Mouse (Mus musculus) monocyte, adult 2 months (primary cell): ENCODE results near the gene Amdhd2.
A peak's percentile ranks its signal among the peaks of the same experiment; 100 is the strongest.

Source experiments
- DNase-seq, 2 experiments: peaks; one replicate each; pipeline ENCODE4 v3.0.0; 2022; ENCODE audit warnings: low spot score in 2 of 2, low read depth in 1 of 2

Gene Amdhd2

DNA sequence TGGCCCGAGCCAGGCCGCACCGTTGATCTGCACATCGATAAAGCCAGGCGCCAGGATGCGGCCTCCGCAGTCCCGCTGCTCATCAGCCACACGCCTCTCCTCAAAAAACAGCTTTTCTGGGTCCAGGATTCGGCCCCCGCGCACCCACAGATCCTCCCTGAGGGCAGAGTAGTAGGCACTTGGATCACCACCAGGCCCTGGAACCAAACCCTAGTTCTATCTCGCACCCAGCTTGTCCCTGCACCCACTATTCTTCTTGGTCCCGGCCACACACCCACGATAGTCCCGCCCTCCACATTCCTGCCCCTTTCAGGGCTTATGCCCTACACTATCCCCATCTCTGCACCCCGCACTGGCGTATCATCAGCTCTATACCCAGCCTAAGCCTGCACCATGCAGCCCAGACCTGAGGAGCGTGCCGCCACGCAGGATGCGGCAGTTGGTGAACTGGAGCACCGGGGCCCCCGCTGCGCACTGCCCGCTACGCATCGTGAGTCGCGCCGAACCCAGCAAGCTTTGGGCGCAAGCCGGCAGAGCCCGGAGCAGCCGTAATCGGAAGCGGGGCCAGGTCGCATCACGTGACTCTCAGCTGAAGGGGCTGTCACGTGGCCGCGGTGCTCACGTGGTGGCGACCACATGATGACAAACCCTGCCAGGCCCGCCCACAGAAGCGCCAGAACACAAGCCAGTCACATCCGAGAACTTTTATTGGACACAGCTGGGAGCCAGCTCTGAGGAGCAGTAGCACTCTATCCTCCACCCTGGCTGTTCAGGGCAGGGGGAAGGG is at the start of gene Amdhd2:
Gene Amdhd2, minus strand, starts transcription at position 591 of the 787 bp plus-strand sequence.
- peak; percentile 92 to 93 for DNase-seq

DNA sequence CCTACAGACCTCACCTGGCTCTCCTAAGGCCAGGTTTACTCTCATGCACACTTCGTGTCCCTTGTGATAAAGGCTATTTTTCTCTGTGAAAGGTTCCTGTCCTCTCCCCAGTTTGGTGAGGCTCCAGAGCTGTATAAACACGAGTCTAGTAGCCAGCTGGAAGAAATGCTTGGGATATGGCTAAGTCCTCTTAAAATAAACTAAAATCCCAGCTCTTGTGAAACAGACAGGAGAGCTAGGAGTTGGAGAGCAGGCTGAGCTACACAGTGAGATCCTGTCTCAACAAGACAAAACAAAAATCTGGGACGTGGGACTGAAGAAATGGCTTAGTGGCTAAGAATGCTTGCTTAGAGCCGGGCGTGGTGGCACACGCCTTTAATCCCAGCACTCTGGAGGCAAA is 49.6 kb upstream of the Amdhd2 start:
- no peak for DNase-seq

DNA sequence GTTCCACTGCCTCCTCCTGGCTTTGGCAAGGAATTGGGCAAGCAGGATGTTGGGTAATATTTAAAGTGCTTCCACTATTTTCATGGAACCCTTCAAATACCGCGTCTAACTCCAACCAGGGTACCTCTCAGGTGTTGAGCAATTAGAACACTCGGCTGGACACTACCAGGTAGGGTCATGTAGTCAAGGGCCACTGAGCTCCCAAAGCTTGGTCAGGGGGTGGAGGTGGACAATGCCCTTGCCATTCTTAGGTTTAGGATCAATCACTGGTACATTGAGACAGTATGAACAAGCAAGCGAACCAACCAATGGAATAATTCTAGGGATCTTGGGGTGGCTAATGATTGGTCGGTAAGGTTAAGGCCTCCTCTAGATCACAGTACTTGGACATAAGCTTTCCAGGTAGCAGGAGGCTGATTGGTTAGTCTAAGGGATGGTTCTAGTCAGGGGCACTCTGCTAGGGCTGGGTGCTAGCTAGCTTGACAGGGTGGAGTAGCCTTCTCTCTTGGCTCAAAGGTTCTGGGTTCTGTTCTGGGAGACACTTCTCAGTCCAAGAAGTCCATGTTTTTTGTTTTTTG is 49.0 kb upstream of the Amdhd2 start:
- no peak for DNase-seq

DNA sequence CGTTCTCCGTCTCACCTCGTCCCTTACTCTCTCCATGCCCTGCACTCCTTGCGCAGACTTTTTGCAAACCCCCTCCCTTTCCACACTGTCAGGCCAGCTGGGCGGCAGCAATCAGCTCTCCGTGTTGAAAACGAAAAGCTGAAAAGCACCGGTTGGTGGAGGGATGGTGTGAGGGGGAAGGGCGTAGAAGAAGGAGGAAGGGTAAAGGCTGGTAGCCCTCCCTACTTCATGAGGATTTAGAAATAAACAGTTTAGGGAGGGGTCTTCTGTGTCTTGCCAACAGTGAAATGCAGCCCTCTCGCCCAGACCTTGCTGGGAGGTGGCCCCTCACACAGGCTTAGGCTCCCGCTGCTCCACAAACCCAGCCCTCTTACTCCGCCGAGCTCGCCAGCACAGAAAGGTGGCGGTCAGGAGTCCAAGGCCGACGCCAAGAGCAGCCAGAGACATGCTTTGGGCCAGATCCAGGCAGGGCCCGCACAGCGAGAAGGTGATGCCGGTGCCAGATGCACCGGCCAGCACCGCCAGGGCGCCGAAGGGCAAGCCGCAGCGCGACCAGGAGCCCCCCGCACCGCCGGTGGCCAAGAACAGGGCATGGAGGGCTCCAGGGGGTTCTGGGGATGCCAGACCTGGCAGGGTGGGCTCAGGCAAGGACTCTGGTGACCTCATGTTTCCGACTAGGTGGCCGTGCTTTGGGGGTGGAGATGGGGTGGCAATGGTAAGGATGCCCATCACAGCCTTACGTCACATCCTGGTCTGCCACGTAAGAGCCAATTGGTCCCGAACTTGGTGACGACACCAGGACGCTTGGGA is 48.3 kb upstream of the Amdhd2 start:
- no peak for DNase-seq

DNA sequence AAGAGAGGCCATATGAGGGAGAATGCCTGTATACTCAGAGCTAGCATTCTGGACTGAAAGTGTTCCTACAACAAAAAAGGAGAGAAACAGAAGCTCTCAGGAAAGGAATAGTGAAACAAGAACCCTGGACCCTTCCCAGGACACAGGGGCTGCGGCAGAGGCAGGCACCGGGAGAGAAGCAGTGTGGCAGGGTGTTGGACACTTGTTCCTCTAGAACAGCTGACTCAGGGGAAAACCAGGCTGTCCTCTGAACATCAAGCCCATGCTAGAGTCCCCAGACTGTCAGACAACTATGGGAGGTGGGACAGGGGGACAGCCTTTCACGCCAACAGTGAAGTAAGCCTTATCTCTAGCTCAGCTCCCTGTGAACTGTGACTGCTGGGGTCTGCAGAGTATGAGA is 47.0 kb upstream of the Amdhd2 start:
- no peak for DNase-seq

DNA sequence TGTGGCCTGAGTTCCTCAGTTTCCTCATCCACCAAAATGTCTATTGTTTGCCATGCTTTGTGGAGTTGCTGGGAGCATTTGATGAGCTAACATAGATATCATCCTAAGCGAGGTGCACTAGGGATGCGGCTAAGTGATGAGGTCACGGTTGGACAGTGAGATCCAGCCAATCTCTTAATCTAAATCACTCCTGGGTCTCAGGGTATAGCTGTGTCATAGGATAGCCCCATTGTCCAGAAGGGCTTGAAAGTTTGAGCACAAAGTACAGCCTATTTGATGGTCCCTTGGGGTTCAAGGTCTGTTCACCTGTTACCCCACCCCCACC is 46.3 kb upstream of the Amdhd2 start:
- no peak for DNase-seq

DNA sequence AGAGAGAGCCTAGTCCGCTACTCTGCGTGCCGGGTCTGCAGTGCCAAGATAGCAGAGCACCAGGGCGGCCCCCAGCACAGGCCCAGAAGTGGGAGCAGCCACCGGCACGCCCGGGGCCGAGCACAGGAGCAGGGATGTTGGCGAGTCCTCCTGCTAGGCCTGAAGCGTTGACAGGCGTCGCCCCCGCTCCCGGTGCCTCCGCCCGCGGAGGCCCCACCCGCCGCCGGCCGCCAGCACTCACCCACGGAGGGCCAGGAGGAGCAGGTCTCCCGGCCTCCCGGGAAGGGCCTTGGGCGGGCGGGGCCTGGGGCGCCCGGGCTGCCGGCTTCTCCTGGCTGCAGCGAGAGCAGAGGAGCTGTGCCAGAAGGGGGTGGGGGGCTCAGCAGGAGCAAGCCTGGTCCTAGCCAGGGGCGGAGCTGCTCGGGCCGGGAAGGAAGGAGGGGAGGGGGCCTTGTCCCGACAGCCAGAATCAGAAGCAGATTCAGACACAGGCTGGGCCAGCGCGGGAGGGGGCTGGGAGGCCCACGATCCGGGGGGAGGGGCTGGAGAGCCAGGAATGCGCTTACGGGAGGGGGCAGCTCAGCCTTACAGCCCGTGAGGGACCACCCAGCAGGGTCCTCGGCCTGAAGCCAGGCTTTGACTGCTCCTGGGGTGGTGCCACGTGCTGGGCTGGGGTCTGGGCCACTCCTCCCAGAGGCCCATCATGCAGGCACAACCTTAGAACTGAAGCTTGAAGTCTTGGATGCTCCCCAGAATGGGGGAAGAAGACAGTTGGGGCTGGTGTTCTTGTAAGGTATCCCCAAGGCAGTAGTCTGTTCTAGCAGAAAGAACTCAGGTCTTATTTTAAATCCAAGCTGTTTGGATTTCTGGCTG is 45.7 kb upstream of the Amdhd2 start, which contains the start of gene Ntn3:
Gene Ntn3, minus strand, starts transcription at position 489 of the 873 bp plus-strand sequence.
- DNase-seq, result no peak

DNA sequence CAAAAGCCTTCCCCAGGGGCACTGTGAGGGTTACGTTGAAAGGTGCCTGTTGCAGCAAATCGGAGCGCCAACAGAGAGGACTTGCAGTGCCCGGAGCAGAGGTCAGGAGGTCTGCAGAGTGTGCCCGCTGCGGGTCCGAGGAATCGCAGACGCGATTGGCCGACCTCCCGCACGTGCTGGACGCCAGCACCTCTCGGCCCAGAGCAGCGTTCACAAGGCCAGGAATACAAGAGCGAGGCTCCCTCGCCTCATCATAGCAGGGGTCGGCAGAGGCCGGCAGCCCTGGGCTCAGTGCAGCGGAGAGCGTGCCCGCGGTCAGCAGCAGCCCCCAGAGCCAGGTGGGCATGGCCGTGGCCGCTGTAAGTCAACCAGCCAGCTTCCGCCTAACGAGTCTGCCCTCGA is 45.1 kb upstream of the Amdhd2 start:
- no peak for DNase-seq

DNA sequence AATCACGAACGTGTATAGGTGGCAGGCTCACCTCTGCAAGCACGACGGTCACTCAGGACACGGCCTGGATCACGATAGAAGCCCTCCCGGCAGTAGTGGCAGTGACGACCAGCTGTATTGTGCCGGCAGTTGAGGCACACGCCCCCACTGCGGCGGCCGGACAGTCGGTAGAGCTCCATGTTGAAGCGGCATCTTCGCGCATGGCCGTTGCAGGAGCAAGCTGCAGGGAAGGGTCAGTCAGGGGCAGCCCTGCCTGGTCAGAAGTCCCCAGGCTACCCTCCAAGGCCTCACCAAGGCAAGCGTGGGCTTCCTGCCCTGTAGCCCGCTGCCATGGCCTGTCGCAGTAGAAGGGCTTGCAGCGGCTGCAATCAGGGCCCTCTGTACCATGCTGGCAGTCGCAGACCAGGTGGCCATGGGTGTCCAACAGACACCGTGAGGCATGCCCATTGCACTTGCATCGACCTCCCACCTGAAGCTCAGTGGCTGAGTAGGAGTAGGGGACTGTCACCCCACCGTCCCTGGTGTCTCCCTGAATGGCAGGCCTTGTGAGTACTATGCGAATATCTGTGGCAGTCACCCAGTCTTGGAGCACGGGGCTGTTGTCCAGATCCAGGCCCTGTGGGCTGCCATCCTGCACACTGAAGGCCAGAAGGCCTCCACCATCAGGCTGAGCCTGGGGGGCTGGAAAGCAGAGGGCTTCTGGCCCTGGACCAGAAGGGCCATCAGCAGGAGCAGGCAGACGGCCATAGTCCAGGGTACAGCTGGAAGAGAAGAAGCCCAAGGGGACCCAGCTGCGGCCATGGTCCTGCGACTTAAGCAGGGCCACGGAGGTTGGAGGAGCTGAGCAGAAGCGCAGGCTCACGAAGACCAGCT is 44.4 kb upstream of the Amdhd2 start:
- DNase-seq, result no peak

DNA sequence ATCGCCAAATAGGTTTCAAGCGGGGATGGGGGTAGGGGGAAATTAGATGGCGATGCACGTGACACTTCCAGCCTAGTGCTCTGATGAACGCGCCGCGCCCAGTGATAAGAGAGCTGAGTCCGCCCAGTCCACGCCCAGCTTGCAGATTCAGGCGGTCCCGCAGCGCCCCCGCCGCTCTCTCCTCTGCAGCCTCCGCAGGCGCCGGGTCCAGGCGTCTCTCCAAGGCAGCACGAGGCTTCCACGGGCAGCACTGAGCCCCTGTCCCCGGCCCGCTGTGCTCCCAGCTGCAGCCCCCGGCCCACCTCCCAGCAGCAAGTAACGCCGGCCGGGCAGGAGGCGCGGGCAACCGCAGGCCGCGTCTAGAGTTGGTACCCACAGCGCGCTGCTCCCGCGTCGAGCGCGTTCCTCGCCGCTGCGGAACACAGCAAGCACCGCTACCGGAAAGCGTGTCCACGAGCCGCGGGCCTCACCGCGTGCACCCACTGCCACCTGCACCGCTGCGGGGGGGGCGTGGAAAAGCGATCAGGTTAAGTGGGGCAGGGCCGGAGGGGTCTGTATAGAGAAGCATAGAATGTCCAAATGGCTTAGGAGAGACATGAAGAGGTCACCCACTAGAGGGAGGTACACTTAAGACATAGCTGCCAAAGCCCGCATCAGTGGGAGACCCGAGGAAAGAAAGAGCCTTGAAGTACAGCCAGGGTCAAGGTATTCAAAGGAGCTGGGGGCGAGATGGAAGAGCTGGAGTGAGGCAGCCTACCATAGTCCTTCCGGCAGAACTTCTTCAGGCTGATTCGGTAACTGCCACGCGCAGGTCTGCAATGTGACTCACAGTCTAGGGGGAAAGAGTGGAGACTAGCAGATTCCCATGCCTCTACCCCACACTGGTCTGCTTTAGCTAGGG is 43.1 kb upstream of the Amdhd2 start:
- DNase-seq, result no peak

DNA sequence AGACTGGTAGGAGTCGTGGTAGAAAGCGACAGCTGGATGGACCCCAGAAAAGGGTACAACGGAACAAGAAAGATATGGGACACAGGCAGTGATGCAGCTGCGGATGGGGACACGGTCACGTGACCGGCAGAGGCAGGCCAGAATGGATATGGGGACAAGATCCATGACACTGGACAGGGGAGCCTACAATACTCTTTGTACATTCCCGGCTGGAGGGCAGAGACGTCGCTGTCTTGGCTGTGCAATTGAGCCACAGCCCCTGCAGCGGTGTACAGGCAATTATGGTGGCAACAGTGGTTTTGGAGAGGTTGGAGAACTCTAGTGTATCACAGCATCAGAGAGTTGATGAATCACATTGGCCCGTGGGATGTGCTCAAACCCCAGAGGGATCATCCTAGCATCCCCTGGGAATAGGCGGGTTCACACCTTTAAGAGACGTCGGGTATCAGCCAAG is 42.4 kb upstream of the Amdhd2 start:
- no peak for DNase-seq

DNA sequence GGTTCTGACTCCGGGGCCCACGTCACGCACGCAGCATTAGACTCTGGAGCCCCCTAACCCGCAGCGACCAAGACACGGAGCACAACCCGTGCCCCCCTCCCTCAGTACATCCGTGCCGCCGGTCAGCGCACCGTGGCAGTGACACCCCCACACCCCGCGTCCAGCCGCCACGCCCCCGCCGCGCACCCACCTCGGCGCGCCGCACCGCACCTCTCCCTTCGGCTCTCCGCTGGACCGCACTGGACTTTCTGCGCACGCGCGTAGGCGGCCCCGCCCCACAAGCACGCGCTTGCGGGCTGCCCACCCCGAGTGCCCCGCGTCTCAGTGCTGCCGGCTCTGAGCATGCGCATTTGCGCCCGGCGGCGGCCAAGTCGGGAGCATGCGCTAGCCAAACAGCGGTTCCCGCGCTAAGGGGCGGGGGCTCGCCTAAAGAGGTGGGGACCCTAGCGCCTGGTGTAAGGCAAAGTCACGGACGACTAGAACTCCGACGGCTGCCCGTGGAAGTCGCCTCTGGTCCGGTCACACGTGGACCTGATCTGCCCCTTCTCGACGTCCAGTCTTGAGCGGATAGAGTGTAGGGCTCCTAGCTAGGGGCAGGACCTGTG is 41.8 kb upstream of the Amdhd2 start, which contains the start of gene Tbc1d24:
Gene Tbc1d24, minus strand, starts transcription at position 279 of the 605 bp plus-strand sequence.
- DNase-seq, result peak; percentile 45 to 77

DNA sequence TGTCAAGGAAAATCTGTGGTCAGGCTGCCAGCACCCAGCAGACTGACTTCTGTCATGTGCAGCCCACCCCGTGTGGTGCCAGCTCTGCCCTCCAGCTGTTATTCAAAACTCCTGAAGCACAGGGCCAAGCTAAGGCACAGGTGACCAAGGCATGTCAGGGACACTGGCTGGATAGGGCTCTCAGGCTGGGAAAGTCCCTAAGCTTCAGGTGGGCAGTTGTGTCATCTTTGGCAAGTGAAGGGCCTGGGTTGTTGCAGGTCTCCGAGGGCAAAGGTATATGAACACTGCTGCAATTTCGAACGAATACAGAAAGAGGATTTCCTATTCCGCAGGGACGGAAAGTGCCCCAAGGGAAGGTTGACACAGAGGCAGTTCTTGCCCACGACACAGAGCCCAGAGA is 41.3 kb upstream of the Amdhd2 start:
- no peak for DNase-seq

DNA sequence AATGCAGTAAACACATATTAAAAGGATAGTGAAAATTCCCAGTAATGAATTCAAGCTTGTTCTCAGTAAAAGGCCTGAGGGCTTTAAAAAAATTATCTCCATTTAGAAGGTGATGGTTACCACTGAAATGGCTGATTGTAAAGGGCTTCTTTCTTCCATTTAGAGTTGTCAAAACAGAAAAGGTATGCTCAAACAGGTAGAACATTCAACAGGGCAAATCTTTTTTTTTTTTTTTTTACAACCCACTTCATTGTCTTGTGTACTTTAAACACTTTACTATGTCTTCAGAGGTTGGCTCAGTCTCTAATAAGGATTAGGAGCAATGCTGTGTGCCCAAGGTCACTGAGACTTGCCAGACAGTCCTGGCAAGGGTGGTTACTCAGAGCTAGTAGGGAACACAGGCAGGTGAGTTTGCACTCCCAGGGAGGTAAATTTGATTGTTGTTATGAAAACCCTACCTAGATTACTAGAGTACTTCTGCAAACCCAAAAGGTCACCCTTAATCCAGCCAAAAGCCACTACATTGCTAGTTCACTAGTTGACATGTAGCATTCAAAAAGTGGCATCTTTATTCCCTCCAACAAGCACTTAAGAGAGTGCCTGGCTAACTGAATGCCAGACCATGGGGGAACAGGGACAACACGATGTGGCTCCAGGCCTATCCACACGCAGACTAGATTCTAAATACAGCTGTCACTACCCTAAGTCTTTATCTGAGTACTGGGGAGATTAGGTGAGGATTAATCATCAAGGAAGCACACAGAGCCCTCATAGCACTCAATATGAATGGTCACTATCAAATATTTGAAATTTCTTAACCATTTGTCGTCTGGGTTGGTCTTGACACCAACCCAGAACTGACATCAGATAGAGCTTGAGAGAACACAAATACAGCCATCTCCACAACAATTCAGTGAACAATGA is 40.3 kb upstream of the Amdhd2 start:
- no peak for DNase-seq

DNA sequence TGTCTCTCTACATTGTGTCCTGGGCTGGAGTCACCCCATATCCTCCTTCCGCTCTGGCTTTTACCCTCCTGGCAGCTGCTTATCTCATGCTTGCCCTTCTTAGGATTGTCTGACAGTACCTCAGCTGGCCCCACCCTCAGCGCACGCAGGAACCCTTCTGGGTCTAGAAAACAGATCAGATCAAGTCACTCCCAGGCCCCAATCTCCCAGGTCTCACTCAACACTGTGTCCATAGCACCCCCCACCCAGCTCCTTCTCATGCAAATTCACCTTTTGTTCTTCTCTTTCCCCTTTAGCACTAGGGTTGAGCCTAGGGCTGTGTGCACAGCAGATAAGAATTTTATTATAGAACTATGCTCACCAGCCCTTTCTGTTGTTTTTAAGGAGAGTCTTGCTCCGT is 39.5 kb upstream of the Amdhd2 start:
- DNase-seq, result no peak

DNA sequence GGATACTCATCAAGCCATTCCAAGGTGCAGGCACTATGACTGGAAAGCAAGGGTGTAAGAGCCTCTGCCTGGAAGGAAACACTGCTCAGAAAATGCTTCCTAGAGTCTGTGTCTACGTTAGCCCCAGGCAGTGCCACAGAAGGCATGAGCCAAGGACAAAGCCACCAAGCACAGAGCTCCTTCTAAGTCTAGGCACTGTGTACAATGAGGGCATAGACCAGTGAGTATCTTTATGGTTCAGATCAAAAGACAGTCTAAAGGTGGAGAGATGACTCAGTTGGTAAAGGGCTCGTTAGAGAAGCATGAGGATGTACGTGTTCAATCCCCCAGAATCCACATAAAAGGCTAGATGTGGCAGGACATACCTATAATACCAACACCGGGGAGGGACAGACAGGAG is 37.5 kb upstream of the Amdhd2 start:
- no peak for DNase-seq

DNA sequence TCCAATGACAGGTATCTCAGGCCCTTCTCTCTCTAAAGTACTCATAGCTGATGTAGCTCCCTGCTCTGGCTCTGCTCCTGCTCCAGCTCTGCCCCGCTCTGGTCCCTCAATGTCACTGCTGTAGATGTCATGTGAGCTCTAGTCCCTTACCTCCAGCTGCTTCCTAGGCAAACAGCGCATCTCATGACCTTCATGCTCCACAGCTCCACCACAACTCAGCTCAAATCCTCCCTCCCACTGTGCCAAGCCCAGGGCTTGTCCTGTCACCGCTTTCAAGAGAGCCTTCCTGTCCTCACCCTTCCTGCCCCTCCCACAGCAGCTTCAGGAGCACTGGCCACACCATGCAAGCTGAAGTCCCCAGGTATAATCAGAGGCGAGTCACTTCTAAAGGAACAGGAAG is 36.2 kb upstream of the Amdhd2 start:
- no peak for DNase-seq

DNA sequence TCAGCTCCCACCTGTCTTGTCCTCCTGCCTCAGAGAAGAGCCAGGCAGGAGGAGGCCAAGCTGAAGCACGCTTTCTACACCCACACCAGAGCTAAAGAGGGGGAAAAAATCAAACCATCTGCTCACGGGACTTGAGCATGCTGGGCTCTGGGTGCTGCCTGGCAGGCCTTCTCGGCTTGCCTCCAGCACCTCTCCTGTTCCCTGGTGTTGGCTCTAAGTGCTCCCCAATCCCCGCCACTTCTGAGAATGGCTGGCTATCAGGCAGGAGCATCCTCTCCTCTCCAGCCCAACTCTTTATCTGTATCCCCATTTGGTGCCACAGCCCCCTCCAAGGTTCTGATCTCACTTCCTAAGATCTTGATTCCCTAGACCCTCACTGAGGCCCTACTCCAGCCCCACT is 35.7 kb upstream of the Amdhd2 start:
- no peak for DNase-seq
